Mouse (Mus musculus): ENCODE results near the gene Itpr2. TPM values are rescaled to one million over a fixed set of nuclear protein-coding genes. Genes with fewer than 3 reads are reported as not detected.

The Itpr2 gene
- total RNA-seq, 2 experiments from 2014 or later, result 18.6 to 19.8 TPM

GRCm38 (mm10) chr6:146114731-146115302, 387.2 kb downstream of the Itpr2 start:
- peak in 1 of 2 experiments; percentile 39 for DNase-seq (ENCODE audit: low spot score in 2 of 2)

GRCm38 (mm10) chr6:146114071-146114470, 388.0 kb downstream of the Itpr2 start:
- no peak for DNase-seq (ENCODE audit: low spot score in 2 of 2)

GRCm38 (mm10) chr6:146113085-146113484, 388.9 kb downstream of the Itpr2 start:
- no peak for DNase-seq (ENCODE audit: low spot score in 2 of 2)

GRCm38 (mm10) chr6:146112211-146112610, 389.8 kb downstream of the Itpr2 start:
- DNase-seq (ENCODE audit: low spot score in 2 of 2), result no peak

GRCm38 (mm10) chr6:146111781-146112180, 390.2 kb downstream of the Itpr2 start:
- no peak for DNase-seq (ENCODE audit: low spot score in 2 of 2)

GRCm38 (mm10) chr6:146110832-146111741, 390.9 kb downstream of the Itpr2 start:
- peak; percentile 28 to 68 for DNase-seq (ENCODE audit: low spot score in 2 of 2)

- DNase-seq (ENCODE audit: low spot score in 2 of 2), result no peak
Measured at GRCm38 (mm10) chr6:146110425-146110824, 391.6 kb downstream of the Itpr2 start.

- DNase-seq (ENCODE audit: low spot score in 2 of 2), result no peak
Measured at GRCm38 (mm10) chr6:146108695-146109094, 393.3 kb downstream of the Itpr2 start.

GRCm38 (mm10) chr6:146107117-146107832, 394.7 kb downstream of the Itpr2 start:
- no peak for DNase-seq (ENCODE audit: low spot score in 2 of 2)

GRCm38 (mm10) chr6:146083056-146083961, 418.7 kb downstream of the Itpr2 start:
- peak in 1 of 2 experiments; percentile 51 for DNase-seq (ENCODE audit: low spot score in 2 of 2)

GRCm38 (mm10) chr6:146082476-146082875, 419.5 kb downstream of the Itpr2 start:
- DNase-seq (ENCODE audit: low spot score in 2 of 2), result no peak

- no peak for DNase-seq (ENCODE audit: low spot score in 2 of 2)
Measured at GRCm38 (mm10) chr6:146081578-146081977, 420.4 kb downstream of the Itpr2 start.

- no peak for DNase-seq (ENCODE audit: low spot score in 2 of 2)
Measured at GRCm38 (mm10) chr6:146080546-146081512, 421.2 kb downstream of the Itpr2 start.

- no peak for DNase-seq (ENCODE audit: low spot score in 2 of 2)
Measured at GRCm38 (mm10) chr6:146079734-146080443, 422.1 kb downstream of the Itpr2 start.

GRCm38 (mm10) chr6:146079261-146079660, 422.8 kb downstream of the Itpr2 start:
- peak; percentile 60 to 78 for DNase-seq (ENCODE audit: low spot score in 2 of 2)

GRCm38 (mm10) chr6:146078136-146078535, 423.9 kb downstream of the Itpr2 start:
- no peak for DNase-seq (ENCODE audit: low spot score in 2 of 2)

- no peak for DNase-seq (ENCODE audit: low spot score in 2 of 2)
Measured at GRCm38 (mm10) chr6:146077124-146077889, 424.7 kb downstream of the Itpr2 start.

- no peak for DNase-seq (ENCODE audit: low spot score in 2 of 2)
Measured at GRCm38 (mm10) chr6:146072842-146073241, 429.2 kb downstream of the Itpr2 start.

All from layer of hippocampus, adult 18-20 months (tissue).